Mouse (Mus musculus) kidney, adult 18-20 months (tissue): ENCODE measurements at regions not wholly inside any gene's neighbourhood (a gene's known extent, or its start where the extent isn't known, plus 50 kb on each side); places are given as distances from the start of the nearest gene placed in this dataset.
"Not testable (repeated sequence)": the region's sequence is repeated elsewhere in the genome, so short reads cannot be mapped to it uniquely, and the experiment has no call there.

Experiments
- DNase-seq: peaks from one replicate; pipeline ENCODE4 v3.0.0; 2021

- DNase-seq, result no peak
Observed at GRCm38 (mm10) chr1:35201083-35201879, 351.5 kb downstream of the Plekhb2 start.

- no peak for DNase-seq
Observed at GRCm38 (mm10) chr1:35201880-35202220, 352.1 kb downstream of the Plekhb2 start.

- no peak for DNase-seq
Observed at GRCm38 (mm10) chr1:35202551-35202950, 352.8 kb downstream of the Plekhb2 start.

- no peak for DNase-seq
Observed at GRCm38 (mm10) chr1:35206834-35207529, 357.2 kb downstream of the Plekhb2 start.

GRCm38 (mm10) chr1:35212111-35212891 lies 362.5 kb downstream of the Plekhb2 start:
- DNase-seq, result no peak

- no peak for DNase-seq
Observed at GRCm38 (mm10) chr1:35213875-35214274, 364.1 kb downstream of the Plekhb2 start.

GRCm38 (mm10) chr1:35216411-35216810 lies 366.6 kb downstream of the Plekhb2 start:
- no peak for DNase-seq

- DNase-seq, result not testable (repeated sequence)
Observed at GRCm38 (mm10) chr1:35220215-35220614, 370.4 kb downstream of the Plekhb2 start.

- no peak for DNase-seq
Observed at GRCm38 (mm10) chr1:35220751-35221150, 371.0 kb downstream of the Plekhb2 start.

GRCm38 (mm10) chr1:35232592-35232991 lies 382.8 kb downstream of the Plekhb2 start:
- DNase-seq, result no peak

GRCm38 (mm10) chr1:35238139-35238538 lies 388.4 kb downstream of the Plekhb2 start:
- no peak for DNase-seq

- DNase-seq, result no peak
Observed at GRCm38 (mm10) chr1:35242849-35243248, 393.1 kb downstream of the Plekhb2 start.

GRCm38 (mm10) chr1:35243339-35243738 lies 393.6 kb downstream of the Plekhb2 start:
- DNase-seq, result no peak

GRCm38 (mm10) chr1:35265125-35265524 lies 415.3 kb downstream of the Plekhb2 start:
- DNase-seq, result no peak

GRCm38 (mm10) chr1:35266626-35267025 lies 416.9 kb downstream of the Plekhb2 start:
- peak; percentile 8 for DNase-seq

GRCm38 (mm10) chr1:35267883-35268282 lies 418.1 kb downstream of the Plekhb2 start:
- no peak for DNase-seq

- DNase-seq, result no peak
Observed at GRCm38 (mm10) chr1:35274978-35275377, 425.2 kb downstream of the Plekhb2 start.
